Mouse (Mus musculus) kidney, embryonic 15.5 days (tissue): Measurements from ENCODE around the gene Avil. TPM values are rescaled to one million over a fixed set of nuclear protein-coding genes. Genes with fewer than 3 reads are reported as not detected.
A peak's percentile ranks its signal among the peaks of the same experiment; 100 is the strongest.

Experiments
- ATAC-seq: fragments of 200-750 bp; cut with Nextera tagmentation; replicated peaks from 2 replicates; pipeline ENCODE4 v1.8.0; 2017; ENCODE audit warnings: moderate TSS enrichment; ENCODE audit not compliant: low FRiP score
- H3K27ac ChIP-seq: fragments of 300-500 bp; sonication (generic); 2 replicates; pipeline ENCODE4 v1.5.1; 2015; ENCODE audit warnings: mild to moderate bottlenecking, inconsistent platforms
- H3K27me3 ChIP-seq: fragments of 300-500 bp; sonication (generic); 2 replicates; pipeline ENCODE4 v1.6.1; 2015; ENCODE audit warnings: inconsistent platforms
- H3K36me3 ChIP-seq: fragments of 300-500 bp; sonication (generic); 2 replicates; pipeline ENCODE4 v1.6.1; 2015; ENCODE audit warnings: inconsistent platforms
- H3K4me1 ChIP-seq: fragments of 300-500 bp; sonication (generic); 2 replicates; pipeline ENCODE4 v1.6.1; 2015; ENCODE audit warnings: inconsistent platforms
- H3K4me2 ChIP-seq: fragments of 300-500 bp; sonication (generic); 2 replicates; pipeline ENCODE4 v1.6.1; 2015; ENCODE audit warnings: moderate library complexity, mild to moderate bottlenecking, inconsistent platforms
- H3K4me3 ChIP-seq: fragments of 300-500 bp; sonication (generic); replicated peaks from 2 replicates; pipeline ENCODE4 v1.5.1; 2015; ENCODE audit warnings: mild to moderate bottlenecking, inconsistent platforms
- H3K9ac ChIP-seq: fragments of 300-500 bp; sonication (generic); 2 replicates; pipeline ENCODE4 v1.6.1; 2015; ENCODE audit warnings: mild to moderate bottlenecking, inconsistent platforms
- H3K9me3 ChIP-seq: fragments of 300-500 bp; sonication (generic); replicated peaks from 2 replicates; pipeline ENCODE4 v1.6.1; 2016; ENCODE audit warnings: inconsistent platforms
- WGBS: fragments of 180-500 bp; shearing (Covaris S2); methylation state at CpG from one replicate; pipeline ENCODE4 v1.1.7; 2015; ENCODE audit warnings: mixed read lengths; 5-methylcytosine and 5-hydroxymethylcytosine counted together
- polyA plus RNA-seq: library from polyadenylated mRNA; unstranded; fragments of >200 nt; fragmentation: Nextera tagmentation; extraction: Ambion mirVana; gene quantifications from 2 replicates; pipeline ENCODE4 v1.2.1, GENCODE M21; 2015

The Avil gene
- polyA plus RNA-seq, 1 experiment from 2014 or later = 0.10 TPM

DNA sequence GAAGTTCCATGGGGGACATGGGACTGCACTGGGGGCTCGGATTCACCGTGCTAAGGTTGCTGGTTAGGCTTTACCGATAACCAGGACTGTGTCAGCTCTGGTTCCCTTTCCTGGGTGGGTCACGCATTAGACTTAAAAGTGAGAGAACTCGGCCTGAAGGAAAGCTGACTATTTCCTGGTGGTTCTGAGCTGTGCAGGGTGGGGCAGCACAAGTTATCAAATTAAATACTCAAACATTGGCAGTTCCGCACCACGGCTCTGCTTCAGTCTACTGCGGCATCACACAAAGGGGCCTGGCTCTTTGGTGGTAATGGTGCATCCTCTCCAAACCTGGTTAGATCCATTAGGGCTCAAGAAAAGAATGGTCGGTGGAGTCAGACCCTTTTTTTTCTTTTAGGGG lies 788 bp downstream of the Avil start:
- ATAC-seq = no peak
- Histone ChIP-seq H3K27ac (no peak overlapping the region), H3K9ac (no peak overlapping the region), H3K4me1 (peaks cover 4% of the 10 kb centered on the region; the same call in 1 of the 2 replicates), H3K4me2 (no peak overlapping the region), H3K9me3 (no peaks in the 10 kb centered on the region), H3K4me3 (no peak overlapping the region), H3K27me3 (no peaks in the 10 kb centered on the region), H3K36me3 (peaks cover 37% of the 10 kb centered on the region)
- 80% methylated on average over 9 of the region's 9 CpGs for WGBS

DNA sequence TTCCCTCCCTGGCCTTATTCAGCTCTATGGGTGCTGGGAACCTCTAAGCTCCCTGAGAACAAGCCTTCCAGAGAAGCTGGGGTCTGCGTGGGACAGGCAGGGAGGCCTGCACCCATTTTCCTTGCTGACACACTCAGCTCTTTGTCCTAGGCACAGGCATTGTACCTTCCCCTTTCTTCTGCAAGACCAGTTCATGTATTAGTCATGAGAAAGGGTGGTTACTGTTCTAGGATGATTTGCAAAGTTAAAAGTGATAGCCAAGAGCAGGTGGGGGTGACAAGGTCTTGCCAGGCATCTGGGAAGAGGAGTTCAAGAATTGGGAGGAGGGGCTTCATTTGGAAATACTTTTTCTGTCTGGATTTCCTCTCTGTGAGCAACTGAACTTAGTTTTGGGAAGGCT lies 1.5 kb downstream of the Avil start:
- ATAC-seq = no peak

GRCm38 (mm10) chr10:127002765-127003164 lies 2.3 kb downstream of the Avil start:
- no peaks in the 10 kb centered on the region for H3K9me3 ChIP-seq
- no peaks in the 10 kb centered on the region; the same call in 1 of the 2 replicates for H3K4me1 ChIP-seq
- no peak overlapping the region for H3K27ac ChIP-seq
- H3K36me3 ChIP-seq = peaks cover 29% of the 10 kb centered on the region
- 88% methylated on average over 5 of the region's 5 CpGs for WGBS
- no peak overlapping the region for H3K9ac ChIP-seq
- H3K4me2 ChIP-seq = no peak overlapping the region
- ATAC-seq = no peak
- H3K27me3 ChIP-seq = no peaks in the 10 kb centered on the region
- no peak overlapping the region for H3K4me3 ChIP-seq

More for the DNA sequence above, 1.5 kb downstream of the Avil start:
- 83% methylated on average over 1 of the region's 1 CpGs for WGBS
- Histone ChIP-seq H3K4me2 (no peak overlapping the region), H3K9me3 (no peaks in the 10 kb centered on the region), H3K9ac (no peak overlapping the region), H3K27me3 (no peaks in the 10 kb centered on the region), H3K27ac (no peak overlapping the region), H3K4me1 (peaks cover 4% of the 10 kb centered on the region; the same call in 1 of the 2 replicates), H3K36me3 (peaks cover 36% of the 10 kb centered on the region), H3K4me3 (no peak overlapping the region)

DNA sequence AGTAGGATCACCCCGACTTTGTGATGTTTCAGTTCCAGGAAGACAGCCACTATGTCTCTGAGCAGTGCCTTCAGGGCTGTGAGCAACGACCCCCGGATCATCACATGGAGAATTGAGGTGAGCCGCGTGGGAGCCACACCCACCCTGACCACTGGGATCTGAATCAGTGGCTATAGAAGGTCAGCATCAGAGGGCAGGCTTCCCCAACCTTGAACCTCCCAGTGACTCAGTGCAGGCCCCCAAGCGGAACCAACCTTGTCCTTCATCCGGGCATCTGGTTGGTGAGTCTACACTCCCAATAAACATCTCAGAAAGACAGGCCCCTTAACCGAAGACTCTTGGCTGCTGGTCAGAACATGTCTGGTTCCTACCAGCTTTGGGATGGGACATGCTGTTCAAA lies 2.8 kb downstream of the Avil start:
- Histone ChIP-seq H3K4me3 (no peak overlapping the region), H3K36me3 (peaks cover 24% of the 10 kb centered on the region), H3K9ac (no peak overlapping the region), H3K27me3 (no peaks in the 10 kb centered on the region), H3K4me2 (no peak overlapping the region), H3K27ac (0 out of 2 replicates have a peak overlapping the region, but pooled peaks have one; percentile 15), H3K4me1 (no peaks in the 10 kb centered on the region), H3K9me3 (no peaks in the 10 kb centered on the region)
- WGBS = 84% methylated on average over 8 of the region's 8 CpGs
- no peak for ATAC-seq

- Histone ChIP-seq H3K36me3 (peaks cover 19% of the 10 kb centered on the region), H3K9ac (no peak overlapping the region), H3K4me3 (no peak overlapping the region), H3K27ac (0 out of 2 replicates have a peak overlapping the region, but pooled peaks have one; percentile 15), H3K4me2 (no peak overlapping the region), H3K4me1 (no peaks in the 10 kb centered on the region), H3K27me3 (no peaks in the 10 kb centered on the region), H3K9me3 (no peaks in the 10 kb centered on the region)
- ATAC-seq = no peak
- WGBS = 76% methylated on average over 7 of the region's 7 CpGs
Observed at GRCm38 (mm10) chr10:127003806-127004205, 3.3 kb downstream of the Avil start.

DNA sequence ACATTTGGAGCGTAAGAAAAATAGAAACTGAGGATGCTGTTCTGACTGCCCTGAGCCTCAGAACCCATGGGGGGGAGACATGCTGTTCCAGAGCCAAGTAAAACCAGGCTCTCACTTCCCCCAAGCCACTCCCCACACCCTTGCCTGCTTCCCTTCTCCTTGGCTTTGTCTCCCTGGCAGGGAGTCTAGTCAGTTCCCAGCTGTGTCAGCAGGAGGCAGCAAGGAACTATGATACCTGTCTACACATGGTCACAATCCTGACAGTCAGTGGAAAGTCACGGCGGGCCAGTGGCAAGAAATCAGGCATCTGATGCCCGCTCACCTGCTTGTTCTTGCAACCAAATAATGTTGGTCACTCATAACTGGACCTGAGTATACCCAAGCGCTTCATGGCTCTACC lies 16.0 kb downstream of the Avil start:
- 65% methylated on average over 5 of the region's 5 CpGs for WGBS
- Histone ChIP-seq H3K4me2 (no peak overlapping the region), H3K4me1 (no peaks in the 10 kb centered on the region), H3K9ac (no peak overlapping the region), H3K9me3 (no peaks in the 10 kb centered on the region), H3K4me3 (no peak overlapping the region), H3K36me3 (no peaks in the 10 kb centered on the region), H3K27me3 (no peaks in the 10 kb centered on the region), H3K27ac (no peak overlapping the region)
- 0 out of 2 replicates have a peak, but pooled peaks have one; percentile 45 for ATAC-seq

- Histone ChIP-seq H3K4me1 (no peaks in the 10 kb centered on the region), H3K4me3 (no peak overlapping the region), H3K9me3 (no peaks in the 10 kb centered on the region), H3K36me3 (peaks cover 5% of the 10 kb centered on the region; the same call in 1 of the 2 replicates), H3K27ac (no peak overlapping the region), H3K4me2 (no peak overlapping the region), H3K27me3 (no peaks in the 10 kb centered on the region), H3K9ac (no peak overlapping the region)
- 8% methylated on average over 2 of the region's 2 CpGs for WGBS
- ATAC-seq = no peak
Observed at GRCm38 (mm10) chr10:127017071-127017470, 16.6 kb downstream of the Avil start.

DNA sequence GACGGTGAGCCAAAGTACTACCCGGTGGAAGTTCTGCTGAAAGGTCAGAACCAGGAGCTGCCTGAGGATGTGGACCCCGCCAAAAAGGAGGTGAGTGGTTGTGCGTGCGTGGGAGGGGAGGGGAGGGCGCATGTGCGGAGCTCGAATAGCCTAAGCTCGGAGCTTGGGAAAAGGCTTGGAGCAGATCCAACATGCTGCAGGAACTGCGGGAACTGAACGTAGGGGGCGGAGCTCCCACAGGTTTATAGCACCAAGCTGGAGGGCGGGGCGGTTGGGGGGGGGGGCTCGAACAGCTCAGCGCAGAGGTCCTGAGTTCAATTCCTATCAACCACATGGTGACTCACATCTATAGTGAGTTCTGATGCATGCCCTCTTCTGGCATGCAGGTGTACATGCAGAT lies 17.9 kb downstream of the Avil start:
- no peak overlapping the region for H3K4me2 ChIP-seq
- H3K4me1 ChIP-seq = no peaks in the 10 kb centered on the region
- ATAC-seq = no peak
- H3K27ac ChIP-seq = no peak overlapping the region
- H3K9me3 ChIP-seq = no peaks in the 10 kb centered on the region
- no peak overlapping the region for H3K9ac ChIP-seq
- H3K4me3 ChIP-seq = no peak overlapping the region
- H3K27me3 ChIP-seq = no peaks in the 10 kb centered on the region
- WGBS = 66% methylated on average over 16 of the region's 16 CpGs
- H3K36me3 ChIP-seq = peaks cover 17% of the 10 kb centered on the region

DNA sequence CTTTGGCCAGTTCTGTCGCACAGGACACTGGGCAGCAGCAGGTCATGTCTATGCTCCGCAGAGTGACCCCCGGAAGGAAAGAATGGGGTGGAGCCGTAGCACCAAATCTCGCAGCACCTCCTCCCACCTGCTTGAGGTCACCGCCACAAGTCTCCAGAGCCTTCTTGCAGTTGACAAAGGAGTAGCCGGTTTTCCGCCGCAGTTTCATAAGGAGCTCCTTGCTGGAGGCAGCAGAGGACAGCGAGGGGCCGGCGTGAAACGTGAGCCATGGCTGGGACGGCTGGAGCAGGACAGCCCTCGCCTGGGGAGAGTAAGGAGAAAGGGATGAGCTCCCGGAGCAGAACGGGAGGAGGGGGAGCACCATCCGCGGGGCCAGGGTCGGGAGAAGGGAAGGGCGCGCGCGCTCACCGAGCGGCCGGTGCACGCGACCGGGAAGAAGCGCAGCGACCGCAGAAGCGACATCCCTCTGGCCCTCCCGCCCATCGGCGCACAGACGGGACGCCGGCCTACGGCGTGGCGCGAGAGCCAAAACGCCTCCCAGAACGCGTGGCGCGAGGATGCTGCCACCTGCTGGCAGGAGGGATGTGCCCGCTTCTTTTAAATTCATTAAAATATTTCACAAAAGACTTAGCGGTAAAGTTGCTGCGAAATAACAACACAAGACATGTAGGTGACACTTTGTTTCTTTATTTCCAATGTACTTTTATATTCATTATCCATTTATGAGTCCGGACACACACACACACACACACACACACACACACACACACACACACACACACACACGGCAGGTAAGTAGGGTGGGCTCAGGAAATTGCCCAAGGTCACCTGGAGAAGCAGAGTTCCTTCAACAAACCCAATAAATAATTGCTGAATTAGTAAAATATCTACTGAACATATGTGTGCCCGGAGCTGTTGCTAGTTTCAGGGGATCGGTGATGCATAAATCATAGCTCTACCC lies 30.1 kb downstream of the Avil start, which contains the start of gene Tsfm:
Gene Tsfm, minus strand, starts transcription at position 505 of the 961 bp plus-strand sequence.
- Histone ChIP-seq H3K4me3 (peak within 1 kb of the TSS; percentile 95), H3K27me3 (no peaks in the 10 kb centered on the region), H3K4me1 (peaks cover 15% of the 10 kb centered on the region), H3K27ac (peak within 1 kb of the TSS; percentile 89), H3K9me3 (no peaks in the 10 kb centered on the region), H3K36me3 (peaks cover 39% of the 10 kb centered on the region), H3K9ac (peak within 1 kb of the TSS; percentile 89), H3K4me2 (peak within 1 kb of the TSS; percentile 85)
- peak; percentile 90 for ATAC-seq
- WGBS = 5% methylated on average over 56 of the region's 56 CpGs

GRCm38 (mm10) chr10:127033301-127033741 lies 32.8 kb downstream of the Avil start:
- 0 out of 2 replicates have a peak overlapping the region, but pooled peaks have one; percentile 9 for H3K27ac ChIP-seq
- H3K36me3 ChIP-seq = peaks cover 12% of the 10 kb centered on the region
- no peak overlapping the region for H3K4me2 ChIP-seq
- no peaks in the 10 kb centered on the region for H3K9me3 ChIP-seq
- no peak overlapping the region for H3K4me3 ChIP-seq
- WGBS = 88% methylated on average over 8 of the region's 8 CpGs
- H3K4me1 ChIP-seq = peaks cover 15% of the 10 kb centered on the region
- H3K27me3 ChIP-seq = no peaks in the 10 kb centered on the region
- ATAC-seq = 0 out of 2 replicates have a peak, but pooled peaks have one; percentile 30
- no peak overlapping the region for H3K9ac ChIP-seq

DNA sequence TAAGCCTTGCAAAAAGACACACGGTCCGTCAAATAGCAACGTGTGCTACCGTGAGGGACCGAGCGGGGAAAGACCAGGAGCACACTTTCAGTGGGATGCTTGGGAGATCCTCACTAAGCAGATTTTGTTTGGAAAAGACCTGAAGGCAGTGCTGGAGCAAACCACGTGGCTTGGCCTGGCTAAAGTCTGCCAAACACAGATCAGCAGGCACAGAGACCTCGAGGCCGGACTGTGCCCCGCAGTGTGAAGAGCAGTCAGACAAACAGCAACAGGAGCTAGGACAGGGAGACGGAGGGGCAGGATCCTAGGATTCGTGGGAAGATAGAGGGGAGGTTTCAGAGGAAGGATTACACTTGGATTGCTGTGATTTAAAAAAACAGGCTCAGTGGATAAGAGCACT lies 35.8 kb downstream of the Avil start:
- Histone ChIP-seq H3K36me3 (no peaks in the 10 kb centered on the region), H3K27me3 (peaks cover 14% of the 10 kb centered on the region), H3K4me1 (peaks cover 6% of the 10 kb centered on the region; the same call in 1 of the 2 replicates), H3K9me3 (no peaks in the 10 kb centered on the region), H3K4me2 (no peak overlapping the region), H3K9ac (no peak overlapping the region), H3K4me3 (no peak overlapping the region), H3K27ac (no peak overlapping the region)
- ATAC-seq = no peak
- WGBS = 84% methylated on average over 12 of the region's 12 CpGs

GRCm38 (mm10) chr10:127037641-127038040 lies 37.1 kb downstream of the Avil start:
- ATAC-seq = no peak
- Histone ChIP-seq H3K4me1 (peaks cover 9% of the 10 kb centered on the region), H3K36me3 (no peaks in the 10 kb centered on the region), H3K9ac (no peak overlapping the region), H3K27ac (no peak overlapping the region), H3K4me3 (no peak overlapping the region), H3K4me2 (no peak overlapping the region), H3K9me3 (no peaks in the 10 kb centered on the region), H3K27me3 (peaks cover 14% of the 10 kb centered on the region)
- WGBS = 75% methylated on average over 12 of the region's 12 CpGs
